In genomic region chr8:61487597-61488156, GRCm38 (mm10) we compare ENCODE assay signal across 7 mouse cellular contexts. TPM values are rescaled to one million over a fixed set of nuclear protein-coding genes. Genes with fewer than 3 reads are reported as not detected.
DNase-seq lines count a peak whose midpoint lies in the region; ATAC-seq lines count a peak whose summit lies in the region.

Gene Cbr4, plus strand, starts transcription at chr8:61487734.

- under 1% methylated on average over 29 of the region's 29 CpGs for WGBS in intestine, embryonic 16.5 days
- under 1% methylated on average over 29 of the region's 29 CpGs for WGBS in midbrain, embryonic 11.5 days

- H3K4me1 ChIP-seq in intestine, embryonic 16.5 days (ENCODE audit: control insufficient read depth, insufficient read depth, low read length) = no peaks in the 10 kb centered on the region
- peaks cover 5% of the 10 kb centered on the region; the same call in 1 of the 2 replicates for H3K4me1 ChIP-seq in midbrain, embryonic 11.5 days (ENCODE audit: control insufficient read depth, insufficient read depth, low read length)

- intact Hi-C loops in left cerebral cortex, postnatal 36 days (cut with DNase I) = loop anchor here (5.0 kb wide), 1 partner anchor 265 kb away; the partner anchor contains the start of gene Sh3rf1

- ATAC-seq in intestine, embryonic 16.5 days = peak; percentile 96
- ATAC-seq in midbrain, embryonic 11.5 days (ENCODE audit: low FRiP score) = peak; percentile 96

- peak within 1 kb of the TSS; percentile 72 for H3K4me2 ChIP-seq in intestine, embryonic 16.5 days (ENCODE audit: low read depth, low read length)
- H3K4me2 ChIP-seq in midbrain, embryonic 11.5 days = peak within 1 kb of the TSS; percentile 80

- peak within 1 kb of the TSS; percentile 88 for H3K9ac ChIP-seq in intestine, embryonic 16.5 days (ENCODE audit: low read depth, low read length)
- peak within 1 kb of the TSS; percentile 89 for H3K9ac ChIP-seq in midbrain, embryonic 11.5 days (ENCODE audit: low read length)

- H3K4me3 ChIP-seq in intestine, embryonic 16.5 days (ENCODE audit: low read length) = peak within 1 kb of the TSS; percentile 68
- H3K4me3 ChIP-seq in midbrain, embryonic 11.5 days (ENCODE audit: low read depth, low read length) = peak within 1 kb of the TSS; percentile 76

- no peaks in the 10 kb centered on the region for H3K9me3 ChIP-seq in intestine, embryonic 16.5 days (ENCODE audit: control insufficient read depth, low read length)
- no peaks in the 10 kb centered on the region for H3K9me3 ChIP-seq in midbrain, embryonic 11.5 days (ENCODE audit: control insufficient read depth, low read length)

- DNase-seq in adrenal gland, adult 8-10 months = peak; percentile 86
- peak; percentile 89 for DNase-seq in embryo, embryonic 9.5 days (ENCODE audit: extremely low spot score)
- peak; percentile 54 to 85 for DNase-seq in gastrocnemius, postnatal 4 days (ENCODE audit: low spot score in 2 of 2)
- DNase-seq in left cerebral cortex, postnatal 36 days (ENCODE audit: low spot score in 2 of 2) = peak; percentile 88 to 90
- DNase-seq in midbrain, embryonic 11.5 days (ENCODE audit: low spot score, missing footprints) = peak; percentile 98
- peak; percentile 89 for DNase-seq in skeletal muscle tissue, adult 2 months (ENCODE audit: low read depth, low spot score)

- H3K36me3 ChIP-seq in intestine, embryonic 16.5 days (ENCODE audit: control insufficient read depth, insufficient read depth, low read length) = no peaks in the 10 kb centered on the region
- H3K36me3 ChIP-seq in midbrain, embryonic 11.5 days (ENCODE audit: control insufficient read depth, insufficient read depth, low read length) = no peaks in the 10 kb centered on the region

- H3K27me3 ChIP-seq in intestine, embryonic 16.5 days (replicated peaks; ENCODE audit: control insufficient read depth, insufficient read depth, low read length) = no peaks in the 10 kb centered on the region
- no peaks in the 10 kb centered on the region for H3K27me3 ChIP-seq in midbrain, embryonic 11.5 days (ENCODE audit: control insufficient read depth, insufficient read depth, low read length)

- peak within 1 kb of the TSS; percentile 96 for H3K27ac ChIP-seq in intestine, embryonic 16.5 days (ENCODE audit: low read length)
- peak within 1 kb of the TSS; percentile 84 for H3K27ac ChIP-seq in midbrain, embryonic 11.5 days (ENCODE audit: low read depth, low read length)

RNA-seq across cellular contexts. Expression of gene Cbr4, which starts in this region (rescaled TPM):
- 10 to 100 TPM; 44.7 to 61.7 (median 50.0) TPM for total RNA-seq in adrenal gland, adult 8-10 months (2022)
- 10 to 100 TPM; 31.5 to 38.2 TPM for total RNA-seq in gastrocnemius, postnatal 4 days (2021)
- polyA plus RNA-seq in intestine, embryonic 16.5 days (2015; fragmentation: Nextera tagmentation; extraction: Ambion mirVana) = 36.7 and 38.7 TPM in 2 replicates
- total RNA-seq in left cerebral cortex, postnatal 36 days (2021) = 10 to 100 TPM; 21.5 to 23.4 TPM
- polyA plus RNA-seq in midbrain, embryonic 11.5 days (2014; fragmentation: Nextera tagmentation; extraction: Ambion mirVana) = 27.0 and 27.1 TPM in 2 replicates

Comparison
In these comparisons a context has a peak if more than half of its experiments do, and no peak if none do; other contexts are left out.
1. Peak in every context shown above with its lines: DNase-seq, ATAC-seq, H3K4me3 ChIP-seq and H3K27ac ChIP-seq.